Mouse (Mus musculus) layer of hippocampus, adult 2 months (tissue): ENCODE data around the gene Raly. TPM values are rescaled to one million over a fixed set of nuclear protein-coding genes. Genes with fewer than 3 reads are reported as not detected.
A peak's percentile ranks its signal among the peaks of the same experiment; 100 is the strongest.

ENCODE experiments used
- DNase-seq, 2 experiments: peaks; one replicate each; pipeline ENCODE4 v3.0.0; 2022; ENCODE audit warnings: low spot score in 2 of 2
- H3K27ac ChIP-seq: fragments of 200-600 bp; 2 replicates; pipeline ENCODE4 v1.8.1; 2022
- H3K4me3 ChIP-seq: fragments of 200-600 bp; 2 replicates; pipeline ENCODE4 v1.8.1; 2022; ENCODE audit warnings: mild to moderate bottlenecking
- CTCF ChIP-seq: fragments of 200-600 bp; conservative IDR thresholded peaks from 2 replicates; pipeline ENCODE4 v1.8.1; 2022; ENCODE audit warnings: antibody characterized with exemption, mild to moderate bottlenecking, moderate library complexity
- long read RNA-seq, 2 experiments: library from polyadenylated mRNA; stranded (forward); transcript quantifications; one replicate each; pipeline ENCODE4 v2.0.0; 2021; ENCODE audit warnings: borderline mapping rate in 2 of 2
- total RNA-seq, 2 experiments: library from RNA; stranded (reverse); gene quantifications; 2 replicates each; pipeline ENCODE4 v1.2.3; 2021

The Raly gene
- 10 to 100 TPM; 62.0 to 68.6 TPM for total RNA-seq
- long read RNA-seq, experiment 1, partial matches to known transcripts: 0 of 4 reads
- long read RNA-seq, experiment 1, other reads (novel, unspliced or antisense): 1 of 4 reads
- long read RNA-seq, experiment 2, partial matches to known transcripts: 0 of 2 reads
- long read RNA-seq, experiment 2, other reads (novel, unspliced or antisense): 0 of 2 reads

DNA sequence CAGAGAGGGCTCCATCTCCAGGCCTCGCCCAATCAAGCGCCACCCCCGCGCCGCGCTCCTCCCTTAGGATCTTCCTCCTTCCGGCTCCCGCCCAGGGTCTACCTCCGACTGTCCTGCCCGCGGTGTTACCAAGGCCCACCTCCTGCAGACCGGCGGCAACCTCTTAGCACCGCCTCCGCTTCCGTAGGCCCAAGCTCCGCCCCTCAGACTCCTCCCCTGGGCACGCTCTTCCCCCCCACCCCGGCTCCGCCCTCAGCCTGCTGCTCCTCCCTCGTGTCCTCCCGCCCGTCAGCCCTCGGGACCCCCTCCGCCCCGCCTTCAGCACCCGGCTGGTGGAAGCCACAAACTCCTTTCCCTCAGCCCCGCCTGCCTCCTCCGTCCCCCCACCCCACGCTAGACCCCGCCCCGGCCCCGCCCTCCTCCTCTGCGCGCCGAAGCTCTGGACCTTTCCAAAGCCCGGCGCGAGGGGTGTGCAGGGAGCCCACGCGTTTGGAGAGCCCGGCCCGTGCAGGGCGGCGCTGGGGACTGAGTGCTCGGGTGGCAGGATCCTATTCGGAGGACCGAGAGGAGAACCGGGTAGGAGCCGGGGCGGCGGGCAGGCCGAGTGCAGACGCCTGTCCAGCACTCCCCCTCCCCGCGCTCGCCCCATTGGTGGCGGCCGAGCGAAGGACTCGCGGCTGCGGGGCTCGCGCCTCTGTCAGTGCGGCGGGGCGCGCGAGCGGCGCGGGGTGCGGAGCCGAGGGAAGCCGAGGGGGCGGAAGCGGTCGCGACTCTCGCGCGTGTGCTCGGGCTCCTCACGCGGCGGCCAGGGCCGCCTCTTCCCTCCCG lies at the start of gene Raly, which contains the start of gene a:
TSS of gene Raly (plus strand) at position 441 of the 828 bp plus-strand sequence.
TSS of gene a (plus strand) at position 747 of the 828 bp plus-strand sequence.
- TF ChIP-seq CTCF: peak; percentile 38
- Histone ChIP-seq H3K4me3 (peak within 1 kb of the TSS; percentile 95), H3K27ac (peak within 1 kb of the TSS; percentile 100)
- DNase-seq: peak; percentile 94 to 96

DNA sequence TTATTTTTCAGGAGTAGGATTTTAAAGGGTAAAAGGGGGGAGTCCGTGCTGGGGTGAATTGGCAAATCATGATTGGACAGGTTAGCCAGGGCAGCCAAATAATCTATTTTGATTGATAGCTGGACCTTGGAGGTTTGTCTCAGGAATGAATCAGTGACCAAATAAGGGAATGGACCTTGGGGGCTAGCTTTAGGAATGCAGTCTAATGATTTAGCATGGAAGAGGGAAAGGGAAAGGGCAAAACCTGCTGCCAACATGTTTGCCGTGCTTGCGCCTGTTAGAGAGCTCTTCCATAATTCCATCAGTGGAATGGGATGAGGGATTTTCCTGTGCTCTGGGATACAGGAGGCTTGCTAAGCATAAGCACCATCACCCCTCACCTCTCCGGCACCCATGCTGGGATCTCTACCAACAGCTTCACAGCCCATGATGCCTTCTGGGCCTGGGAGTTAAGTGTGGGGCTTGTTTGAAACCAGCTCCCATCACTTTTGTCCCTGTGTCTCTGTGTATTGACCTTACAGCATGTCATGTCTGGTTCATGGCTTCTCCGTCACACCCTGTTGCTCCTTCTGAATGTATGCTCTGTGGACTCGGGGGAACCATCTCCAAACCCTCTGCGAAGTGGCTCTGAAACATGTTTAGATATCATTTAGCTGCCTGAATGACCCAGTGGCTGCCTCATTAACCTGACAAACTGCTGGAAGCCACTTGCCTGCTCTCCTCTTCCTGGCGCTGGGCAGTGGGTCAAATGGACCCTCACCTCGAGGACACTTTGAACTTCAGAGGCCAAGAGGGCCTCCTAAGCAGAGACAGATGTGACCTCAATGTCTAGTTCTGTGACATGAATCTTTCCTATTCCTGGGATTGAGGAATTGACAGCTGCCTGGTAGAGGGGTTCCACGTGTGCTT lies 47.7 kb upstream of the Raly start:
- Histone ChIP-seq H3K27ac (no peak overlapping the region), H3K4me3 (no peak overlapping the region)
- no peak for TF ChIP-seq CTCF
- DNase-seq: no peak

DNA sequence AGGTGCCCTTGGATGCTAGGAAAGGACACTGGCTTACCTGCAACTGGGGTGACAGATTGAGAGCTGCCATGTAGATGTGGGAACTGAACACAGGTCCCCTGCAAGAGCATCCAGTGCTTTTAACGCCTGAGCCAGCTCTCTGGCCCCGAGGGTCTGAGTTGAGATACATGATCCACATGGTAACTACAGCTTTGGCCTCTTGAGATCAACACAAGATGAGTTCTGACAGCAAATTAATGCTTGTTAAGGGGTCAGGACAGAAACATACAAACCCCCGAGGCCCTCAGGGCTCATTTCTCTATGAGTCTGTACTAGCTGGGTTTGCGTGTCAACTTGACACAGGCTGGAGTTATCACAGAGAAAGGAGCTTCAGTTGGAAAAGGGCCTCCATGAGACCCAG lies 47.0 kb upstream of the Raly start:
- H3K4me3 ChIP-seq: no peak overlapping the region
- no peak overlapping the region for H3K27ac ChIP-seq
- no peak for TF ChIP-seq CTCF
- DNase-seq: no peak

DNA sequence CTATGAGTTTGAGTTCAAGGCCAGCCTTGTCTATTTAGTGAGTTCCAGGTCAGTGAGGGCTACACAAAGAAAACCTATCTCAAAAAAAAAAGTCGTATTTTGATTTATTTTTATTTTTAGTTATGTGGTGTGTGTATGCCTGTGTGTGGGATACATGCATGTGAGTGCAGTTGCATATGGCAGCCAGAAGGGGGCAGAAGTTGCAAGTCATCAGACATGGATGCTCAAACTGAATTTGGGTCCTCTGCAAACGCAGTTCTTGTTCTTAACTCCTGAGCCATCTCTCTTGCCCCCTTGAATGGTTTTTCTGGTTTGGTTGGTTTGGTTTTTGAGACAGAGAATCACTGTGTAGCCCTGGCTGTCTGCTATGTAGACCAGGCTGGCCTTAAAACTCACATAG lies 42.5 kb upstream of the Raly start:
- Histone ChIP-seq H3K27ac (no peak overlapping the region), H3K4me3 (no peak overlapping the region)
- peak; percentile 57 for TF ChIP-seq CTCF
- DNase-seq: no peak

DNA sequence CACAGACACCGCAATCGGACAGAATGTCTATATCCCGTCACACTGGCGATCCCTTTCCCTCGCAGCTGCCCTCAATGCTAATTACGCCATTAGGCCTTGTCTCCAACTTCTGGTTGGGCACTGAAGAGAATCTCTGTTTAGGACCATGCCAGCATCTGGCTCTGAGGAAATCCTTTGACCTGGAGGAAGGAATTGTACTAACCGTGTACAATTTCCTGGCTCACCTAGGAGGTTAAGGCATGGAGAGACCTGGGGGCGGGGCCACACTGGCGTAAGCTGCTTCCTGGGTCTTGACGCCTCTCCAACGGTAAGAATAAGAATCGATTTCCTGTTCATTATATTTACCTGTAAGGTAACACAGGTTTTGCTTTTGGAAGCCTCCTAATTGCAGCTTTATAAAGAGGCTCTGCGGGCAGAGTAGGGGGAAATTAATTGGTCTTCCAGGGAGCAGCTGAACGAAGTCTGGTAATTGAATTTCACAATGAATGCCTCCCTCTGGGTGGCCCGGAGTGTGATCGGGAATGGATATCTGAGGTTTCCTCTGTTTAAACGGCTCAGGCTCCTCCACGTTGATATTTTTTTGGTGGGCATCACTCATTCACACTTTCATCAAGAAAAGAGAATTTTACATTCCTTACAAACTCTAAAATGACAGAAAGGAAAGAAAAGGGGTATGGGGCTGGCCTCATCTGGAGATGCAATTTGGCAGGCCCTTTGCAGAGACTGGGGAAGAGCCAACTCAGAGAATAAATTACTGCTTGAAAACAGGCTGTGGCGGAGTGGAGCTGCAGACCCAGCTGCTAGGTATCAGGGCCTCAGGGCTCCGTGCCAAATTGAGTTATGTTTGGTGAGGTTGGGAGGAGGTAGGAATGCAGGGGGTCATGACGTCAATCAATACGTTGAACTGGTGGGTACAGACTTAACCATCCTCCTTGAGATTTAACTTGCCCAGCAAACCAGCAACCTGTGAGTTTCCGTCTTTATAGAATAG lies 41.6 kb upstream of the Raly start:
- no peak for TF ChIP-seq CTCF
- Histone ChIP-seq H3K27ac (no peak overlapping the region), H3K4me3 (no peak overlapping the region)
- DNase-seq: peak in 1 of 2 experiments; percentile 11

DNA sequence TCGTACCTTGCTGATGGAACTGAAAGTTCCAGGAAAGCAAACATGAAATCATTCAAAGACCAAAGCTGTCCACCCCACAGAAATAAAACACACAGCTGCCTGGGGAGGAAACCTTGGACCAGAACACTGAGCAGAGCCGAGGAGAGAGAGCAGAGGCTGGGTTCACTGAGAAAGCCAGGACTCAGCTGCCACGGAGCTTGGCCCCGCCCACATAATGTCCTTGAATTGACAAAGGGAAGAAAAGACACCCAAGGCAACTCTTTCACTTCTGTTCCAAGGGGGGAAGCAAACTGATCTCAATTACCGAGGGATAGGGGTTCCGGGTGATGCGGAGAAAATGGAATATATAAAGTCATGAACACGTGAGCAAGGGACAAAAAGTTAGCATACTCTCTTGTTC lies 39.0 kb upstream of the Raly start:
- Histone ChIP-seq H3K4me3 (no peak overlapping the region), H3K27ac (no peak overlapping the region)
- TF ChIP-seq CTCF: no peak
- no peak for DNase-seq

DNA sequence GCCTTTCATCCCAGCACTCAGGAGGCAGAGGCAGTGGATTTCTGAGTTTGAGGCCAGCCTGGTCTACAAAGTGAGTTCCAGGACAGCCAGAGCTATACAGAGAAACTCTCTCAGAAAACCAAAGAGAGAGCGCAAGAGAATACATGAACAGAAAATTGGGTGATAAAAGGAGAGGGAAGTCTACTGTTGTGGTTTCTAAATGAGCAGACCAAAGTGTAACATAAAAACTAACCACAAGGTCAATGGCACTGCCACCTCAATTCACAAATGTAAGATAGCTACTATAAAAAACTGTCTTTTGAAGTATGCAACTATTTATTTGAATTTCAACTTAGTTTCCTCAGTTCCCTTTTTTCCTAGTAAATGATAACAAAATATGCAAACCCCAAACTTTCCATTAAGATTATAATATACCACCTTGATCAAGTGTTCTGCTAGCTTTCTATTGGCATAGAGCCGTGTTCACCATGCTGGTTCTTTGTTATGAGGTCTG lies 36.8 kb upstream of the Raly start:
- no peak for TF ChIP-seq CTCF
- H3K27ac ChIP-seq: no peak overlapping the region
- H3K4me3 ChIP-seq: no peak overlapping the region
- no peak for DNase-seq

DNA sequence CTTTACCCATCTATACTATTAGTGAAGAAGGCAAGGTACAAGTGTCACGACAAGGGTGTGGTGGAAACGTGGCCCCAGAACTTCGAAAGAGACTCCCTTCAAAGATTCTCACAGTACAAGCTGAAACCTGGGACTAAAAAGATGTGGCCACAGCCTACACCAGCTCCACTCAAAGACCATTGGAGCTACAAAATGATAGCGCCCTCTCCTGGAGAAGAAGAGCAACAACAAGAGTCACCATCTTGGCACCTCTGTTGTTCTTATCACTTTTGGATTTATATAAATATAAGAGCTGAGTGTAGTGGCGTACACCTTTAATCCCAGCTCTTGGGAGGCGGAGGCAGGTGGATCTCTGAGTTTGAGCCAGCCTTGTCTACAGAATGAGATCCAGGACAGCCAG lies 35.1 kb upstream of the Raly start:
- peak; percentile 63 for TF ChIP-seq CTCF
- DNase-seq: no peak
- no peak overlapping the region for H3K4me3 ChIP-seq
- H3K27ac ChIP-seq: no peak overlapping the region

DNA sequence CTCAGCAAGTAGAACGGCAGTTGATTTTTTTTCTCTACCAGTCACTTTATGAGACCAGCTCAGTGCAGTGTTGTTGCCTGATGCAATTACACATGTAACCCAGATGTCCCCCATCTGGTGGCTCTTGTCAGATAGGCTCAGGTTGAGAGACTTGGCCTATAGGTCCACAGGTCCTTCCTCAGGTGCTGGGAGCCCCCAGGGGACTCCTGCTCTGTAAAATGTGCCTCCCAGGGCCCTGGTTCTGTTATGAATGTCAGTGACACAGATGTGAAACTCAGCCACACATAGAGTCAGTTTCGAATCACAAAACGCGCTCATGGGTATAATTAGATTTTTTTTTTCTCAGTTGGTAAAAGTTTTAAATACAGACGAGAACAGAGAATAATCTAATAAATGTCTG lies 33.2 kb upstream of the Raly start:
- no peak for DNase-seq
- H3K4me3 ChIP-seq: no peak overlapping the region
- no peak overlapping the region for H3K27ac ChIP-seq
- no peak for TF ChIP-seq CTCF

DNA sequence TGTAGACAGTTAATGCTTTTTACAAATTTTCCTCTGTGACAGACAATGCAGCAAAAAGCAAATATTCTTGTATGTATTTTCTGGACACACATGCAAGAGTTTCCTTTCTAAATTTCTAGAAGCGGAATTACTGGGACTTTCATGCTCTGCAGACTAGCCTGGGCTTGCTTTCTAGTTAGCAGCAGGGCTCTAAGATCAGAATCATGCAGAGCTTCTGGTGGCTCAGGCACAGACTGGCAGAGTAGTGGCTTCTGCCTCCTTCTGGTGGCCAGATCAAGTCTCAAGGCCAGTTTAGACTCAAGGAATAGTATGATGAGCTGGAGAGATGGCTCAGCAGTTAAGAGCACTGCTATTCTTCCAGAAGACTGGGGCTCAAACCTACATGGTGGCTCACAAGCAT lies 32.4 kb upstream of the Raly start:
- TF ChIP-seq CTCF: no peak
- Histone ChIP-seq H3K27ac (no peak overlapping the region), H3K4me3 (no peak overlapping the region)
- DNase-seq: no peak

DNA sequence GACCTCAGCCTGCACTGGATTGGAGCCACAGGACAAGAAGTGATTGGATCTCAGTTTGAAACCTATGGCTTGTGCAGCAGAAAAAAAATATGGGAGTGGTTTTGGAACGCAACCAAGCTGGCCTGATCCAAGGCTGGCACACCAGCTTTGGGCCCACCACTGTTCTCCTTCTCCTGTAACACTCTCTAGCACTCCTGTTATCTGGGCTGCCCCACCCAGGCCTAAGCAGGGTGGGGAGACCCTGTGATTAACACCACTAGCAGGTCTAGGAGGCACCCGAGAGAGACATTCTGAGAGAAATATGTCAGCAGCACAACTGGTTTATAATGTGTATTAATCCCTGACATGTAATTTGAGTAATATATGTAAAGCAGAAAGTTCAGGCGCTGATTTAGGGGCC lies 27.7 kb upstream of the Raly start:
- no peak overlapping the region for H3K4me3 ChIP-seq
- H3K27ac ChIP-seq: no peak overlapping the region
- TF ChIP-seq CTCF: no peak
- no peak for DNase-seq

DNA sequence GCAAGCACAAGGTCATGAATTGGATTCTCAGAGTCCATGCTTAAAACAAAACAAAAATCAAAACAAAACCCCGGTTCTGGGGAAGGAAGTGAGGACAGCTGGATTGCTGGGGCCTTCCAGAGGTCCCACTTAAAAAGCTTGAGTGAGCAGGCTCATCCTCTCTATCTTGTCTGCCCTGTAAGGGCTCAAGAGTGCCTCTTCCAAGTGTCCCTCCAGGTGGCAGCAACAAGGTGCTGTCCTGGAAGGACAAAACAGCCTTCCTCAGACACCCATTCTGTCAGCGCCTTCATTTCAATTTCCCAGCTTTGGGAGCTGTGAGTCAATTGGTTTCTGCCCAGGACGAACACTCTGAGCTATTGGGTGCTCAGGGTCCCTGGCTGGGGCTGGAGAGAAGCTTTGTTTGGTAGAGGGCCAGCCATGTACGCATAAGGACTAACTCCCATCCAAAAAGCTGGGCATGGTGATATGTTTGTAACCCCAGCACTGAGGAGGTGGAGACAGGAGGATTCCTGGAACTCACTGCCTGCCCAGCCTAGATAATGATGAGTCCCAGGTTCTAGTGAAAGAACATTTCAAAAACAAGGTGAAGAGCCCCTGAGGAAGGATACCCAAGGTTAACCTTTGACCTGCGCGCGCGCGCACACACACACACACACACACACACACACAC lies 25.9 kb upstream of the Raly start:
- no peak for DNase-seq
- Histone ChIP-seq H3K4me3 (no peak overlapping the region), H3K27ac (no peak overlapping the region)
- TF ChIP-seq CTCF: peak; percentile 24; the same call in 1 of the 2 replicates
